Mouse (Mus musculus): ENCODE results near the gene Nol7. TPM values are rescaled to one million over a fixed set of nuclear protein-coding genes. Genes with fewer than 3 reads are reported as not detected.

The Nol7 gene
- total RNA-seq (2021) = 100 to 1,000 TPM; 118 to 138 TPM
- long read RNA-seq, experiment 1, transcript Nol7-201 (8 exons, 1,800 nt) = major isoform, 62 of 122 reads
- long read RNA-seq, experiment 1, partial matches to known transcripts = 57 of 122 reads
- long read RNA-seq, experiment 1, other reads (novel, unspliced or antisense) = 2 of 122 reads
- long read RNA-seq, experiment 2, transcript Nol7-201 (8 exons, 1,800 nt) = major isoform, 71 of 159 reads
- long read RNA-seq, experiment 2, partial matches to known transcripts = 87 of 159 reads
- long read RNA-seq, experiment 2, other reads (novel, unspliced or antisense) = 1 of 159 reads

DNA sequence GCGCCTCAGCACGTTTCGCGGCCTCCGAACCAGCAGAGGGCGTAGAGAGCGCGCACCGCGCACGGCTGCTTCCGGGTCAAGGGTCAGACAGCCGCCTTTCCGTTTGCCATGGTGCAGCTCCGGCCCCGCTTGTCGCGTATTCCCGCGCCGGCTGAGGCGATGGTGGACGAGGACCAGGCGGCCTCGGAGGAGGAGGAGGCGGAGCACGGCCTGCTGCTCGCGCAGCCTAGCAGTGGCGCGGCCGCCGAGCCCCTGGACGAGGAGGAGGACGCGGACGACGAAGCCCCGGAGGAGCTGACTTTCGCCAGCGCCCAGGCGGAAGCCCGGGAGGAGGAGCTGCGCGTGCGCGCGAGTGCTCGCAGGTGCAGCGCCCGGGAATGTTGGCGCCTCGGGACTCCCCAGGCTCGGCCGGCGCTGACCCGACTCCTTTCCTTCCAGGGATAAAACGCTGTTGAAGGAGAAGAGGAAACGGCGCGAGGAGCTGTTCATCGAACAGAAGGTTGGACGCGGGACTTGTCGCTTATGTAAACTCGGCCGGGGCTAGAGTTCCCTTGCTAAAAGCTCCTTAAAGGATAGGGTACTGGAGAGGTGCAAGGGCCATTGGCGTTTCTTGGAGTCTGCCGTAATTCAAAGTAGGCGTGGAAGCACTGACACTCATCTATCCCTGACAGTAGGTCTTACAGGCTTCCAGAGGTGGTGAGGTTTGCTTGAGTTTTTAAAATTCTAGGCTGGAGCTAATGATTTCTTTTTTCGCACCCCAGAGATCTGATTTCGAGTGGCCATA, at the start of gene Nol7:
Gene Nol7 (plus strand): TSS at position 94 of the 784 bp plus-strand sequence.
- H3K4me3 ChIP-seq = peak within 1 kb of the TSS; percentile 98
- peak within 1 kb of the TSS; percentile 99 for H3K27ac ChIP-seq
- intact Hi-C loops (cut with DNase I) = loop anchor here (5.0 kb wide), 2 partner anchors 84 to 216 kb away; partner anchors contain the start of gene Ranbp9
- TF ChIP-seq CTCF (IDR thresholded peaks at IDR 0.05) = peak; percentile 69
- peak; percentile 98 for DNase-seq

DNA sequence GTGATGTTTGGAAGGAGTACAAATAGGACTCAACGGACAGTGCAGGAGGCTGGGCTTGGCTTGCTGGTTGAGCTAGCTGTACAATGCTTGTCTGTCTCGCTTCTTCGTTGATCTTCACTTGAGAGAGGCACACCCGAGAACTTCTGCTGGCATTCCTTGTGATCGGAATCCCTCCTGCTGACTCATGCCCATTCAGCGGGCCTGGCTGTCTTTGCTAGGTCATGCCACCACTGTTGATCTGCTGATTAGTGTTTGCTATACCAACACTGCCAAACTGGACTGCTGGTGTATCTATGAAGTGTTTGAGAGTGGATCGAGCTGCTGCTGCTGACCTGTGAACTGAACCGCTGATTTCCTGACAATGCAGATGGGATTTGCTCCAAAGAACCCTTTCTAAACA, 48.8 kb upstream of the Nol7 start:
- H3K27ac ChIP-seq = no peak overlapping the region
- no peak for DNase-seq
- no peak overlapping the region for H3K4me3 ChIP-seq
- no peak for TF ChIP-seq CTCF (IDR thresholded peaks at IDR 0.05)
- intact Hi-C loops (cut with DNase I) = no loop called here

DNA sequence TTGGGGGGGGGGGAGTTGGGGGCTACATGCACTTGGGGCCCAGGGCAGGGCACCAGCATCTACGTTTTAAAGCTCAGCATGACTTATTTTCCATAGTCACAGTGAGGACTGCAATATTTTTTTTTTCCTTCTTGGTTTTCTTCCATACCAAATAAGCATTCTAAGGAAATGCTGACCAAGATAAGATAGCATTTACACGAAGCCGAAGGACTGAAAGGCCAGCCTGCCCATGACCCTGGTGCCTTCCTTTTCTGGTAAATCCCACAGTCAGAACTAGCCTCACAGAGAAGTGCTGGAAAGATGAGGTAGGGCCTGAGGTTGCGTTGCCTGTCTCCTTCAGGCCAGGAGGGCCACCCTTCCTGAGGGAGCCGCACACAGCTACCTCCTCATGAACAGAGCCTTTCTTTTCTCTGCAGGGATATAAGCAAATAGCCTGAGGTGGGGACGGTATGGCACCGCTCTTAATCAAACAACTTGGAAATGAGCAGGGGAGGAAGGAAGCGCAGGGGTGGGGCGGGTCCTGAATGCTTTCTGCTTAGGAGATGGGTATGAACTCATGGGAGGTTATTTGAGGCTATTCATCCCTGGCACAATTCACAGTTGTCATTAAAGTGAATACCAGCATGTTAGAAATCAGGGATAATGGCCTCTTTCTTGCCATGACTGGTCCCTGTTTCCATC, 47.6 kb upstream of the Nol7 start:
- TF ChIP-seq CTCF (IDR thresholded peaks at IDR 0.05) = no peak
- H3K27ac ChIP-seq = peak overlapping the region; percentile 59
- intact Hi-C loops (cut with DNase I) = no loop called here
- DNase-seq = no peak
- no peak overlapping the region for H3K4me3 ChIP-seq

DNA sequence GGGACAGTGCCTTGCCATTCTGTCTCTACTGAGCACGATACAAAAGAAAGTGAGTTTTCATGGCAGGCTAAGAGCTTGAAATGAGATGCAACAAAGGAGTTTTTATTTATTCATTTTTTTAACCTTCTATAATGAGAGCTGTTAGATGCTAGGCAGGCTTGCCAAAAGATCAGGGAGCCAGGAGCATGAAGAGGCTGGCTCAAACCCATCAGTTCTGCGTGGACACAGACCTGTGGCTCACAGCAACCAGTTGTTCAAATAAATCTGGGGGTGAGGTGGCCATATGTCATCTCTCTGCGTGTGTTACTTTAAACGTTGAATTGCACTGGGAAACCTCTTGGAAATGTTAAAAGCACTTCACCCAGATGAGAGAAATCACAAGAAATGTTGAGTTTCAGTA, 44.8 kb upstream of the Nol7 start:
- Histone ChIP-seq H3K27ac (no peak overlapping the region), H3K4me3 (no peak overlapping the region)
- TF ChIP-seq CTCF (IDR thresholded peaks at IDR 0.05) = no peak
- intact Hi-C loops (cut with DNase I) = no loop called here
- no peak for DNase-seq

DNA sequence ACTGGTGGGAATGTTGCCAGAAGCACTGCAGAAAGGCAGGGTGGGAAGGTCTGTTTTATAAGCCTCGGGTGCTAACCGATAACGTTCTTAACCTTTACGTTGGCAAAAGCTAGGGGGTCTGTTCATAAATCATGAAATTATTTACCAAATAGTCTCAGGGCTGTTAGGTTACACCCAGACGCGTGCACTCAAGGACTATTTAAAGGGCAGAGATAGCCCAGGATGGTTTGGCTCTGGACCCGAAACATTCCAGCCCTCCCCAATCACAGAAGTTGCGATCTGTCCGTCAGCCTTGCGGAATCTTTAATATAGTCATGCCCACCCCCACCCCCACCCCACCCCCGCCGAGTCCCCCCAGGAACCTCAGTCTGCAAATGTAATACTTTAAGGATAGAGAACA, 43.8 kb upstream of the Nol7 start:
- H3K4me3 ChIP-seq = no peak overlapping the region
- H3K27ac ChIP-seq = no peak overlapping the region
- no peak for DNase-seq
- intact Hi-C loops (cut with DNase I) = no loop called here
- TF ChIP-seq CTCF (IDR thresholded peaks at IDR 0.05) = no peak

DNA sequence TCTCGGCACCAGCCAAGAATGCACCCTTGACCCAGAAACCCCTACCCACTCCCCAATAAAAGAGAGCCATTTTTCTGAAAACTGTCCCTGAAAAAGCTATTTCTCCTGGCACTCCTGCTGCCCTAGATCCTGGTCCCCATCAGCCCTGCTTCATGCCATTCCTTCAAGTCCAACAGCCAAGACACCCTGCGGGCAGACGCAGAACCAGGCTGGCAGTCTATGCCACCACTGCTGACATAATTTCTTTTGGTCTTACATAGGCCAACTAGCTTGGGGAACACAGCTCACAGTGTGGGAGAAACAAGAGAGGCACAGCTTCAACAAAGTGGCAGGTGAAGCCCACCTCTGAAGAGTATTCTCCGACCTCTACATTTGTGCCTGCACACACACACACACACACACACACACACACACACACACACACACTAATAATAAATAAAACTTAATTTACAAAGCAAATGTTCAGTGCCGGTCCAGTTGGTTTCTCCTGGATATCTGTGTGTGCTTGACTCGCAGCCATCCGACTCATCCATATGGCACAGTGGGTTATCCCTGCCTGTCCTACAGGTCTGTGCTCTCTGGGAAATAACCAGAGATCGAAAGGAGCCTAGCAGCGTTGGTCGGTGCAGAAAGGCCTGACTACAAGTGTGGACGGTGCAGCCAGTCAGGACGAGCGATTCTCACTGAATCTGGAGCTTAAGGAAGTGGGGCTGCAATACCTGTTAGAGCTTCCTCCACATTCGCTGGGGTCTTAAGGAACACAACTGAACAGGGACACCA, 41.7 kb upstream of the Nol7 start:
- DNase-seq = no peak
- TF ChIP-seq CTCF (IDR thresholded peaks at IDR 0.05) = no peak
- H3K4me3 ChIP-seq = no peak overlapping the region
- intact Hi-C loops (cut with DNase I) = no loop called here
- H3K27ac ChIP-seq = no peak overlapping the region

DNA sequence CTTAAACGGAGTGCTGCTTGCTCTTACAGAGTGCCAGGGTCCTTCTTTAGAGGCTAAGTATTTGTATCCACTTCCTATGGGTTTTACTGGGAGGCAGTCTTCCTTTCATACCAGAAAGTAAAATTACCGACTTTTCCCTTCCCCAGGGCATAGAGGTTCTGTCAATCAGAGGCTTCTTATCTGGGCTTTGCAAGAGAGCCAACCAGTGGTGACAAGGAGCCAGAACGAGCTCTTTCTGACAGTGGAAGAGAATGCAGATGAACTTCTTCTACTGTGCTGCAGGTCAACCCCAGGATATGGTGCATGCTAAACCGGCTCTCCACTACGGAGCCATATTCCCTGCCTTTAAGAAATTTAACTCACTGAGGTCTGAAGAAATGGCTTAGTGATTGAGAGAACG, 37.7 kb upstream of the Nol7 start:
- intact Hi-C loops (cut with DNase I) = no loop called here
- Histone ChIP-seq H3K4me3 (no peak overlapping the region), H3K27ac (no peak overlapping the region)
- TF ChIP-seq CTCF (IDR thresholded peaks at IDR 0.05) = no peak
- no peak for DNase-seq

DNA sequence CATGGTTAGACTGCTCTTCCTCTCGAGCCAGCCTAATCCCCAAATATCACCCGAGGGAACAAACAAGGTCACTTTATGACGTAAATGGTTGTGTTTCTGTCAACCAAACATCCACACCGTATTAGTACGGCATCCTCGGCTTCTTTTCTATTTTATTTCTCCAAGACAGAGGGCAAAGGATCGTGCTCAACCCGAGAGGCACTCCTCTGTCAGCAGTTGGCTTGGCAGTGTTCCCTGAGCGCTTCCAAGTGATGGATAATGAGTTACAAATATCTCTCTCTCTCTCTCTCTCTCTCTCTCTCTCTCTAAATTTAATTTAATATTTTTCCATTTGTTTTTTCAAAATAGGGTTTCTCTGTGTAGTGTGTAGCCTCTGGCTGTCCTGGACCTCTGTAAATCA, 35.8 kb upstream of the Nol7 start:
- DNase-seq = no peak
- TF ChIP-seq CTCF (IDR thresholded peaks at IDR 0.05) = no peak
- intact Hi-C loops (cut with DNase I) = no loop called here
- Histone ChIP-seq H3K4me3 (no peak overlapping the region), H3K27ac (no peak overlapping the region)

DNA sequence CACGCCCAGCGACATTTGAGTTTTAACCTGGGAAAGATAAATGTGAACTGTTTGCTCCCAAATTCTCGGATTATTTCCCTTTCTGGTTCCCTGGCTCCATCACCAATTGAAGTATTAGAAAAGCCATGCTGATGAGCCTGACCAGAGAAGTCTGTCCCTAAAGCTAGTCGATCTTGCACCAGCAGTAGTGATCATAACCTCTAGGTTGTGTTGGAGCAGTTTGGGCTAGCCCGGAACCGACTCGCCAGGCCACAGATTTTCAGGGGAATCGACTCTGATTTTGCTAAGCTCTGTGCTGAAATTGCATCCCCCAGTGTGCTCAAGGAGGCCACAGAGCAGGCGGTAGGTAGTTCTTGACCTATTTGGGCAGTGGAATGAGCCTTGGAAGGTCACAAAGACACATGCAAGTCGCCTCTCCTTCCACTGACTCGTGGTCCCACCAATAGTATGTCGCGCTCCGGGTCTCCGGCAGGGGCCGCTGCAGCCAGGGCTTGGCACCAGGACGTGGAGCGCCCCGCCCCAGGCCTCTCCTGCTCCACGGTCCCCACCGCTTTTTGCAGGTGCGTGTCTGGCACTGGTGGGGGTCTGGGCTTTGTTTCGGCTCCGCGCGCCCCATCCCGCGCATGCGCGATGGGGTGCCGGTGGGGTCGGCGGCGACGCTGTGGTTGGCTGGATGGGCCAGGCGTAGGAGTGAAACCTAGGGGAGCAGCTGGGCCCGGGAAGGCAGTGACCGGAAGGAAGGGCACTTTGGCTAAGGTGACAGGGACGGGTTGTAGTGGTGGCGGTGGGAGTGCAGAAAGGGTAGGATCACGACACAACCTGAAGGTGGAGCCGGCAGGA, 33.0 kb upstream of the Nol7 start, which contains the start of gene Sirt5:
Gene Sirt5 (plus strand): TSS at position 512 of the 840 bp plus-strand sequence.
- intact Hi-C loops (cut with DNase I) = no loop called here
- peak within 1 kb of the TSS; percentile 85 for H3K27ac ChIP-seq

DNA sequence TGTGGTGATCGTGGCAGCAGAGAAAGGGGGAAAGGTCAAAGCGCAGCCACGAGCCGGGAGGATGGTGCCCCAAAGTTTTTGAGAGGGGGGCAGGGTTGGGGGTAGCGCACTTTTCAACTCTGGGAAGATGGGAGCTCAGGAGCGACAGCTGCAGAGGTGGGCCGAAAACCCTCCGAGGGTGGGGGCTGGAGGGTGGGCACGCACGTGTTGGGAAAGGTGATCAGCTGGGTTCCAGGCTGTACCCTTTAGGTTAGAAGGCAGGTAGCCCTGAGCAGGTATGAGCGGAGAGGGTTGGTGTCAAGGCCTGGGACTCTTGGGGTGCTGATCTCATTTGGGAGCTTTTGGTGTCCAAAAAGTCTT, 32.4 kb upstream of the Nol7 start:
- peak overlapping the region; percentile 94 for H3K4me3 ChIP-seq
- no peak for TF ChIP-seq CTCF (IDR thresholded peaks at IDR 0.05)
- no peak for DNase-seq
- peak overlapping the region; percentile 85 for H3K27ac ChIP-seq
- intact Hi-C loops (cut with DNase I) = no loop called here

More for the DNA sequence above, 33.0 kb upstream of the Nol7 start, which contains the start of gene Sirt5:
- peak; percentile 96 for TF ChIP-seq CTCF (IDR thresholded peaks at IDR 0.05)
- H3K4me3 ChIP-seq = peak within 1 kb of the TSS; percentile 94
- peak; percentile 92 for DNase-seq

DNA sequence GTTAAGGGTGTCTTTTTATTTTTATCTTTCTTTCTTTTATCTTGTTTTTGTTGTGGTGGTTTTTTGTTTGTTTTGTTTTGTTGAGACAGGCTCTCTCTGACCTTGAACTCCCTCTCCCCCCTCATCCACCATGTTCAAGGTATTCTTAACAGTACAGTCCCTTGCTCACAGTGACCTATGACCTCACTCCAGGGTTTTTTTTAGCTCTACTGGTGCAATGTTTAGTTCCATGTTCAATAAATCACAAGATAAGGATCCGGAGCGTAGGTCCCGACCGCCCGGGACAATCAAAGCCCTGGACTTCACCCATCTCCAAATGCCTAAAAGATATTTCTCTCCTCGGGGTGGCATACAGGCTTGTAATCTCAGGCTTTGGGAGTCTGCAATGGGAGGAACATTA, 28.1 kb upstream of the Nol7 start:
- intact Hi-C loops (cut with DNase I) = no loop called here
- no peak for TF ChIP-seq CTCF (IDR thresholded peaks at IDR 0.05)
- no peak overlapping the region for H3K4me3 ChIP-seq
- H3K27ac ChIP-seq = no peak overlapping the region
- no peak for DNase-seq
